Mouse (Mus musculus): ENCODE data around the gene Defb33.

- TF ChIP-seq GATA1 (IDR thresholded peaks at IDR 0.05; ENCODE audit: low read length) (no peak), TAL1 (IDR thresholded peaks at IDR 0.05; ENCODE audit: low read length) (no peak)
Measured at GRCm38 (mm10) chr8:20892369-20892768, at the start of gene Defb33.
